Mouse (Mus musculus) embryo, embryonic 10 days (tissue): ENCODE measurements around the gene Fuca1.
"Not testable (repeated sequence)": the region's sequence is repeated elsewhere in the genome, so short reads cannot be mapped to it uniquely, and the experiment has no call there.

ENCODE experiments used
- DNase-seq: peaks from one replicate; pipeline ENCODE4 v3.0.0-alpha.2; 2015; ENCODE audit warnings: low spot score

The Fuca1 gene

DNA sequence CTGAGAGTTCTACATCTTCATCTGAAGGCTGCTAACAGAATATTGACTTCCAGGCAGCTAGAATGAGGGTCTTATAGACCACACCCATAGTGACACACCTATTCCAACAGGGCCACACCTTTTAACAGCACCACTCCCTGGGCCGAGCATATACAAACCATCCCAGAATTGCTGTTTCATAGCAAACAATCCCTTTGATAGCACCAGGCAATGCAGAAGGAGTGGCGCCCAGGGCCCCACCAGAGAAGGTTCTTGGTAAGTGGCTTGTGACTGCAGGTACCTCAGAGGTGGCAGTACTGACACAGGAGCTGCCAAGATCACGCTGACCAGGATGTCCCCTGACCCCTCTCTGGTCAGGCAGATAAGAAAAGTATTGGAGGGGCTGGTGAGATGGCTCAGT lies 32.6 kb downstream of the Fuca1 start:
- no peak for DNase-seq

DNA sequence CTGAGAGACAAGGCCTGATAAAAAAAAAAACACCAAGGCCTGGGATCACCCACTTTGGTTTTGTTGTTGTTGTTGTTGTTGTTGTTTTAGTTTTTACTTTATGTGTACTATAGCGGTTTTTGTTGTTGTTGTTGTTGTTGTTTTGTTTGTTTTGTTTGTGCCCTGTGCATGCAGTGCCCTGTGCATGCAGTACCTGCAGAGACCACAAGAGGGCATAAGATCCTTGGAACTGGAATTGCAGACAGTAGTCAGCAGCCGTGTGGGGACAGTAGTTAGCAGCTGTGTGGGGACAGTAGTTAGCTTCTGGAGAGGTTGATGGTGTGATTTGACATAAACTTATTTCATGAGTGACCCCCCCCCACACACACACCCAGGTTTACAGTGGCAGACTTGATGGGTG lies 33.7 kb downstream of the Fuca1 start:
- DNase-seq, result peak; percentile 84

DNA sequence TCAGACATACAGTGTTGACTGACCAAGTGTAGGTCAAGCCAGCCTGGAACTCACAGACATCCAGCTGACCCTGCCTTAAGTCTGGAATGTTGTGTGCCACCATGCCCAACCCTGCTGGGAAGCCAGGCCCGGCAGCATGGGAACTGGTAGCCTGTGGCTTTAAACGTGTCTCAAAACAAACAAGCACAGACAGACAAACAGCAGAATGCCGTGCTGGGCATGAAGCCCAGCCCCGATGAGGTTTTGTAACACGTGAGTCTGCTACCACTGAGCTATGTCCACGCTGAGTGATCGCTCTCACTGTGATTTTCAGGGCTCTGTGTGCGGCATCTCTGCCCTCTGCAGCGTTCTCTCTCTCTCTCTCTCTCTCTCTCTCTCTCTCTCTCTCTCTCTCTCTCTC lies 35.4 kb downstream of the Fuca1 start:
- DNase-seq, result no peak

DNA sequence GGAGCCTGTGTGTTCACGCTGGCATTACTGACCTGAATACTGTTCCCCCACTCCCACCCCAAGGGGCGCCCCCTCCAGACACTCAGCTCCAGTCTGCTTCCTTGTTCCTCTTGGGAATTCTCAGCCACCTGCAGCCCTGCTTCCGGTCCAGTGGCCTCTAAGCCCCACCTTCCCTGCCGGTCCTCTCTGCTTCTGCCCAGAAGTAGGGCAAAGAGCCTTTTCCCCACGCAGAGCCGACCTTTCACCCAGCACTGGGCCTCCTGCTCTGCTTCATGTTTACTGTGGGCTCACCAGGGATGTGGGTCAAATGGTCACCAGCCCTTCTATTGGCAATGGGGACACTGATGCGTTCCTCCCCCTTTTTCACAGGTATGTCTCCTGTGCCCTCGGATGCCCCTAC lies 37.8 kb downstream of the Fuca1 start:
- no peak for DNase-seq

DNA sequence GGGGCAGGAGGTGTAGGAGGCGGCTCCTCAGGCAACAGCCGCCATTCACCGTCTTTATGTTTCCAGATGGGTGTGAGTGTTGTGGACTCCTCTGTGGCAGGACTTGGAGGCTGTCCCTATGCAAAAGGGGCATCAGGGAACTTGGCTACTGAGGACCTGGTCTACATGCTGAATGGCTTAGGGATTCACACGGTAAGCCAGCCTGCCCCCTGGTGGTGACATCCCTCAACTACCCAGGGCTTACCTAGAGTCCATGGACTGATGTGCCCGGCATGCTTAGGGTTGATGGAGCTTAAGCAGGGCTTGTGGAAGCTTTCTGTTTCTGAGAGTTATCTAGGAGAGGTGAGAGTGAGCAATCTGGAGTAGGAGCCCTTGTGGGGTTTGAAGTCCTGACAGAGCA lies 40.2 kb downstream of the Fuca1 start:
- peak; percentile 96 for DNase-seq

DNA sequence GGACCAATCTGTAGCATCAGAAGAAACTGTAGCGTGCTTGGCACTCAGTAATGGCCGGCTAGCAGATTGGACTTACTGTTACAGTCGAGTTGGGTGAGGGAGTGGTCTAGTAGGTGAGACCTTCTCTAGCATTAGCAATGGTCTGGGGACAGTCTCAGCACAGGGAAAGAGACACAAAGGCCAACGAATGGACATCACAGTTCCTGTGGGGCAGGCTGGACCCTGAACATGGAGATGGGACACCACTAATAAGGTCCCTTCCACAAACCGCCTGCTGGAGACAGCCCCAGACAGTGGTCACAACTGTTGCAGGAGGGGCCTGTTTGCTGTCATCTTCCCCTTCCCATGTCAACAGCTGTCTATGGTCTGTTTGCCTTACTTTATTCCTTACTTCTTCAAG lies 41.2 kb downstream of the Fuca1 start:
- no peak for DNase-seq

DNA sequence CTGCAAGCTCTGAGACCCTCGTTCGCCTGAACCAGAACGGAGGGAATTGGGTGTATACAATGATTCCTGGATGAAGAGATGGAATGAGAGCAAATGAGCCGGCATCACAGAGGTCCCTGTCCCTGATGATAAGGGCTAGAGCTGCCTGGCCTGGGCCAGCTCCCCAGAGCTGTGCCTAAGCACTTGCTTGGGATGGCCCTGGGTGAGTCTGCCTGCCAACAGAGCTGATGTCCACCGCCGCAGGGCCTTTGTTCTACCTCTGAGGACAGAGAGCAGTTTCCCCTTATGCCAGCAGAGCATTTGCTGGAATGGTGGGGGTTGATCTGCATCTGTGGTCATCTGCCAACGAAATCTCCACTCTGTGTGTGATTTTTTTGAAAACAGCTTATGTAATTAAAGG lies 41.7 kb downstream of the Fuca1 start:
- DNase-seq, result no peak

- no peak for DNase-seq
Measured at GRCm38 (mm10) chr4:135962946-135963345, 42.4 kb downstream of the Fuca1 start.

- DNase-seq, result peak; percentile 96
Measured at GRCm38 (mm10) chr4:135963457-135964193, 43.1 kb downstream of the Fuca1 start, which contains the start of gene Gale. Gale (plus strand) TSS chr4:135963727.

DNA sequence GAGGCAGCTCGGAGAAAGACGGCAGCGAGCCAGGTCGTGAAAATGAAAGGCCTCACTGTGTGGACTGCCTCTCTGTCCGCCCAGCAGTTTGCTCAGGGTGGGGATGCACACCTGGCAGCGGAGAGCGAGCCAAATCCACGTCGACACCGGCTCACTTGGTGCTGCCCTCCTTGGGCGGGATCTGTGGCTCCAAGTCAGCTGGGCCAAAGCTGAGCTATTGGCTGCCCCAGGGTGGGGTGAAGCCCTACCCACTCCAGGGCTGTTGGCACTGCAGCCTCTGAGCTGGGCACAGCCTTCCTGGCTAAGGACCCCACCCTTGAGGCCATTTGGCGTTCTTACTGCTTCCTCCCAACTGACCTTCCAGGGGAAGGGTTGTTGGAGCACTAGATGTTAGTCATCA lies 43.9 kb downstream of the Fuca1 start:
- no peak for DNase-seq

- no peak for DNase-seq
Measured at GRCm38 (mm10) chr4:135965113-135965512, 44.6 kb downstream of the Fuca1 start.

GRCm38 (mm10) chr4:135966283-135966682 lies 45.7 kb downstream of the Fuca1 start:
- DNase-seq, result no peak

- DNase-seq, result no peak
Measured at GRCm38 (mm10) chr4:135967086-135967760, 46.7 kb downstream of the Fuca1 start.

DNA sequence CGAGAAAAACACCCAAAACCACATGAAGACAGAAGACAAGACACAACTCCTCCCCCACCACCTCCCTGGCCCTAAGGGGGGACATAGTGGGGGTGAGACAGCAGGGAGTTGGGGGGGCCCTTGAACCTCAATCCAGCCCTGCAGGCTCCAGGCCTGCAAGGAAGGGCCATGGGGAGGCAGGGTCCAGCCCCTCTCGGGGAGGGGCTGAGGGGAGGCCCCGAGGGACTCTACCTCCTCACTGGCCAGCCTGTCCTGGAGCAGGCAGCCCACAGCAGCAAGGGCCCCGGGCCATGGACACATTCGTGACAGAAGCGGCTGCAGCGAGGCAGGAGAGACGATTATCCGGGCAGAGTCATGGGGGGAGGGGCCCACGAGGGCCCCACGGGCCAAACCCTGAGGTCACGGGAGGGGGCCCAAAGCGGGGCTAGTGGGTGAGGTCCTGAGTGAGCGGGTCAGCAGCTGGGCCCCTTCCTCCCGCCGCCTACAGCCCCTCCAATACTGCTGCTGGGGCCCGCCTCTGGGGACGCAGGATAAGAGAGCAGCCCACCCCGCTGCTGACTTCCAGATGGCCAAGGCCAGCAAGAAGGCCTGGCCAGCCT lies 47.8 kb downstream of the Fuca1 start:
- DNase-seq, result no peak

- DNase-seq, result no peak
Measured at GRCm38 (mm10) chr4:135969070-135969750, 48.7 kb downstream of the Fuca1 start.

DNA sequence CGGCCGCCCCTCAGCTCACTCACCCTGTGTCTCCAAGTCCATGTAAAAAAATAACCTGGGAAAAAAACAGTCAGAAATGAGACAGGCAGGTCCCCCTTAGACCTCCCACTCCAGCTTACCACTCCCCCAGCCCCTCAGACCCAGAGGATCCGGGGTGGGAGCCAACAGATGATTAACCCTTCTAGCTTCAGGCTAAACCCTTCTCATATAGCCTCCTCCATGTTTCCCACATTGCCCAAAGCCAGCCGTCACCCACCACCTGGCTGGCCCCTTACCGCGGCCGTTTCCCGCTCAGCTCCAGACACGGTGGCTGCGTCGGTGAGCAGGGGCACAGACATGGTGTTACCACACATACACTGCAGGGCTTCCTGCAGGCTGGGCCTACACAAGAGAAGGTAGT lies 50.0 kb downstream of the Fuca1 start:
- no peak for DNase-seq

DNA sequence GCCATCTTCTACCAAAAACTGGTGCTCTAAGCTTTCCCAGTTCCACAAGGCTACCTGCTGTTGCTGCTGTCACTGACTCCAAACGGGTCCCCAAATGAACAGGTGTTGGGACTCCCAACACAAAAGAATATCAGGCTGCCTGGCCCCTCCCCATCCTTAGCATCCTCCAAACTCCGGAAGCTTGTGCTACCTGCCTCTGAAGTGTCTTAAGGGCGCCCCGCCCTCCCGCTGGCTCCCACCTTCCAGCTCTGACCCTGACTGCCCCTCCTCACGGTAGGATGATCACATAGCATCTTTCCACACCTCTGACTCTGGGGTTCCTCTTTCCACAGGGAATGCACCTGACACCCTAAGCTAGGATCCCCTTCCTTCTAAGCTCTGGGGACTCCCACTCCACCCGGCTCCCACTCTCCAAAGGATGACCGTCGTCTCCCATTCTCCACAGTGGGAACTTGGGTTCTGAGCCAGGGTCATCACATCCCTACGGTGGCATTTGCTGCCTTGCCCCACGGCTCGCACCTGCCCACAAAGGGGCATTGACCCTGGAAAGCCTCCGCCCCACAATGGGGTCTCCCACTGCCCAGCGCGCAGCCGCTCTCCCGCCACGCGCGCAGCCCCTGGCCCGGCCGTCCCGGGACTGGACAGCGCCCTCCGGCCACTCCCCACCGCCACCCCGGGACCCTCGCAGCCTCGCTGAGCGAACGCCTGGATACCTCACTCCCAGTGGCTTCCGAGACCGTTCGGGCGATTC lies 51.4 kb downstream of the Fuca1 start:
- DNase-seq, result no peak

GRCm38 (mm10) chr4:135972556-135972906 lies 52.0 kb downstream of the Fuca1 start, which contains the start of gene Lypla2:
Lypla2 (minus strand) TSS chr4:135972626.
- DNase-seq, result peak; percentile 86

DNA sequence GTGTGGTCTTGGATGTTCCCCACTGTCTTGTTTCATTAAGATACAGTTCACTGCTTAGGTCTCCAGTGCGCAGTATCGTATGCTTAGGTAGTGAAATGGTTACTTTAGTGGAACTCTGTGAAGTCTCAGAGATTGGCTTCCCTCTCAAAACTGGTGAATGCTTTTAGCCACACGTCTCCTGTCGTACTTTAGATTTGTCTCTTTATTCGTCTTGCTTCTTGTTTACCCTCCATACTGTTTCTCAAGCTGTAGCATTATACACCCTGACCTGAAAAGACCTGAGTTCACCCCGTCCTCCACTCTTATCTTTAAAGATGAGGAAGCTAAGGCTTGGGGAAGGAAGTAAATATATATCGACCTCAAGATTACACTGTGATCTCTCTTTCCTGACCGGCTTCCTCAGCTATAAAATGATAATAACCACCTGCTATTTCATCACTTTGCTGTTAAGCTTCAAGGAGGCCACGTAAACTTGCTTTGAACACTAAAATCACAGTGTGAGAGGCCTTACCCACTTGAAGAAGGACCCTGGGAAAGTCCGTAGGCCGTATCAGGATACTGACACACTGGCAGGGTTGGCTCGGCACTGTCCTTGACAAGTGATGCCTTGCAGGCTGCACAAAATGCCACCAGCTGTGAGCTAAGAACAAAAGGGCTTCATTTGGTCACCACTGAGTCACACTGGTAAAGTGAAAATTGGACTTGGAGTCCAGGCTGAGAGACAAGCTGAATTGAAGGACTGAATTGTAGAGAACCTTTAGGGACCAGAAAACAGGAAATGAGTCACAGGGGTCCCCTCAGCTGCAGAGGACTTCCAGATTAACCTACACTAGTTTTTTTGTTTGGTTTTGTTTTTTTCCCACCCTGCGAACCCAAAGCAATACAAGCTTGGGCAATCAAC lies 52.6 kb downstream of the Fuca1 start:
- no peak for DNase-seq

DNA sequence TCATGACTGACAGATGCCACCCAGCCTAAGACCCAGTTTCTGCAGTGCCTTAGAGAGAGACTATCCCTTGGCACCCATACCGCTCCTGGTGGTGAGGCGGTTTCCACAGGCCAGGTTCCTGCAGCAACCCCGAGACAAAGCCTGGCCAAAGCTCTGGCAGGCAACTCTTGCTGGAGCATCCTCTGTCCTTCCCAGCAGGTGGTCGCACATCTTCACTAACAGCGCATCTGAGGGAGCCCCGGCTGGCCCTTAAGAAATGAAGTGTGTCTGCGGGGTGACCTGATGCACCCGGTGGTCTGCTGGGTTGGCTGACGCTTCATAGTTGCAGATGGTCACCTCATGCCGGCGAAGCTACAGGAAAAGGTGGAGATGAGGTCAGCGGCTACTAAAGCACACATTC lies 55.6 kb downstream of the Fuca1 start:
- DNase-seq, result no peak

DNA sequence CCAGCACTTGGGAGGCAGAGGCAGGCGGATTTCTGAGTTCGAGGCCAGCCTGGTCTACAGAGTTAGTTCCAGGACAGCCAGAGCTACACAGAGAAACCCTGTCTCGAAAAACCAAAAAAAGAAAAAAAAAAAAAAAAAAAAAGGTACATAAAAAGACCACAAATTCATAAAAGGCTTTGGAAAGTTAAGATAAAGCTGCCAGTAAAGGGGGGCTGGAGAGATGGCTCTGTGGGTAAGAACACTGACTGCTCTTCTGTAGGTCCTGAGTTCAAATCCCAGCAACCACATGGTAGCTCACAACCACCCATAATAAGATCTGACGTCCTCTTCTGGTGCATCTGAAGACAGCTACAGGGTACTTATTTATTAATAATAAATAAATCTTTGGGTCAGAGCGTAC lies 59.7 kb downstream of the Fuca1 start:
- not testable (repeated sequence) for DNase-seq
